Mouse (Mus musculus): ENCODE results near the gene Atg4d.
"Not testable (repeated sequence)": the region's sequence is repeated elsewhere in the genome, so short reads cannot be mapped to it uniquely, and the experiment has no call there.

Gene Atg4d

GRCm38 (mm10) chr9:21265000-21265561, at the start of gene Atg4d:
TSS of gene Atg4d (plus strand) at chr9:21265293.
- peak; percentile 77 to 86 for DNase-seq (ENCODE audit: low read depth in 2 of 2, low spot score in 2 of 2)

- no peak for DNase-seq (ENCODE audit: low read depth in 2 of 2, low spot score in 2 of 2)
These were observed 48.8 kb upstream of the Atg4d start for GRCm38 (mm10) chr9:21216050-21216841.

GRCm38 (mm10) chr9:21219820-21220219, 45.3 kb upstream of the Atg4d start:
- DNase-seq (ENCODE audit: low read depth in 2 of 2, low spot score in 2 of 2), result no peak

- peak; percentile 90 to 92 for DNase-seq (ENCODE audit: low read depth in 2 of 2, low spot score in 2 of 2)
These were observed 44.4 kb upstream of the Atg4d start for GRCm38 (mm10) chr9:21220490-21221382.

- peak; percentile 47 to 67 for DNase-seq (ENCODE audit: low read depth in 2 of 2, low spot score in 2 of 2)
These were observed 43.6 kb upstream of the Atg4d start for GRCm38 (mm10) chr9:21221383-21221929.

- DNase-seq (ENCODE audit: low read depth in 2 of 2, low spot score in 2 of 2), result not testable (repeated sequence)
These were observed 41.6 kb upstream of the Atg4d start for GRCm38 (mm10) chr9:21223490-21223889.

- DNase-seq (ENCODE audit: low read depth in 2 of 2, low spot score in 2 of 2), result no peak
These were observed 41.2 kb upstream of the Atg4d start for GRCm38 (mm10) chr9:21223906-21224305.

GRCm38 (mm10) chr9:21224576-21225414, 40.3 kb upstream of the Atg4d start:
- DNase-seq (ENCODE audit: low read depth in 2 of 2, low spot score in 2 of 2), result no peak

GRCm38 (mm10) chr9:21225415-21225758, 39.7 kb upstream of the Atg4d start:
- DNase-seq (ENCODE audit: low read depth in 2 of 2, low spot score in 2 of 2), result no peak

GRCm38 (mm10) chr9:21227342-21227741, 37.8 kb upstream of the Atg4d start:
- DNase-seq (ENCODE audit: low read depth in 2 of 2, low spot score in 2 of 2), result no peak

- no peak for DNase-seq (ENCODE audit: low read depth in 2 of 2, low spot score in 2 of 2)
These were observed 33.5 kb upstream of the Atg4d start for GRCm38 (mm10) chr9:21231551-21231950.

GRCm38 (mm10) chr9:21232867-21233266, 32.2 kb upstream of the Atg4d start:
- DNase-seq (ENCODE audit: low read depth in 2 of 2, low spot score in 2 of 2), result no peak

GRCm38 (mm10) chr9:21233366-21233765, 31.7 kb upstream of the Atg4d start:
- no peak for DNase-seq (ENCODE audit: low read depth in 2 of 2, low spot score in 2 of 2)

- DNase-seq (ENCODE audit: low read depth in 2 of 2, low spot score in 2 of 2), result no peak
These were observed 31.3 kb upstream of the Atg4d start for GRCm38 (mm10) chr9:21233805-21234204.

- no peak for DNase-seq (ENCODE audit: low read depth in 2 of 2, low spot score in 2 of 2)
These were observed 29.8 kb upstream of the Atg4d start for GRCm38 (mm10) chr9:21235341-21235740.

- DNase-seq (ENCODE audit: low read depth in 2 of 2, low spot score in 2 of 2), result no peak
These were observed 28.1 kb upstream of the Atg4d start for GRCm38 (mm10) chr9:21236991-21237367.

GRCm38 (mm10) chr9:21237368-21238003, 27.6 kb upstream of the Atg4d start:
- no peak for DNase-seq (ENCODE audit: low read depth in 2 of 2, low spot score in 2 of 2)

- no peak for DNase-seq (ENCODE audit: low read depth in 2 of 2, low spot score in 2 of 2)
These were observed 26.9 kb upstream of the Atg4d start for GRCm38 (mm10) chr9:21238004-21238732.

- DNase-seq (ENCODE audit: low read depth in 2 of 2, low spot score in 2 of 2), result peak; percentile 60 to 68
These were observed 26.2 kb upstream of the Atg4d start, which contains the start of gene Keap1 for GRCm38 (mm10) chr9:21238733-21239464. TSS of gene Keap1 (minus strand) at chr9:21239361.
